Mouse (Mus musculus): Measurements from ENCODE around the gene Ptgds.

DNA sequence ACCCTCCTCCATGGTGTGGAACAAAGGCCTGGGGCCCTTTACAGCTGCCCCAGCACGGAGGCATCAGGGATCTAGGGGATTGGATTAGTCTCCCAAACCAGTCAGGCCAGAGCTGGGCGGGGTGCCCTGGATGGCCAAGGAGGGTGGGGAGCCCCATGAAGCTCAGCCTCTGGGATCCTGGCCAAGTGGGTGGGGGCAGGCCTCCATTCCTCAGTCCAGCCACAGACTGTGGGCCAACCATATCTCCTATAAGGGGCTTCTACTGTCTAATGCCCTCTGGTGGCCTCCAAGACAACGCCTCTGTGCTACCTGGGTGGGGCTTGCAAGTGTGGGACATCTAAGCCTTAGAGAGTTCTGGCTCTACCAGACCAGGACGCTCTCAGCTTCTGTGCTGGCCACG lies 10.9 kb downstream of the Ptgds start:
- TF ChIP-seq CTCF (IDR thresholded peaks at IDR 0.05; ENCODE audit: extremely low read depth, insufficient read length, insufficient replicate concordance, low read depth, low read length) (no peak), POLR2A (IDR thresholded peaks at IDR 0.05; ENCODE audit: low read depth, low read length) (no peak)

Measured in small intestine, adult 2 months (tissue).